Comparison of ENCODE assay signal across 7 mouse cellular contexts in the genomic region with DNA sequence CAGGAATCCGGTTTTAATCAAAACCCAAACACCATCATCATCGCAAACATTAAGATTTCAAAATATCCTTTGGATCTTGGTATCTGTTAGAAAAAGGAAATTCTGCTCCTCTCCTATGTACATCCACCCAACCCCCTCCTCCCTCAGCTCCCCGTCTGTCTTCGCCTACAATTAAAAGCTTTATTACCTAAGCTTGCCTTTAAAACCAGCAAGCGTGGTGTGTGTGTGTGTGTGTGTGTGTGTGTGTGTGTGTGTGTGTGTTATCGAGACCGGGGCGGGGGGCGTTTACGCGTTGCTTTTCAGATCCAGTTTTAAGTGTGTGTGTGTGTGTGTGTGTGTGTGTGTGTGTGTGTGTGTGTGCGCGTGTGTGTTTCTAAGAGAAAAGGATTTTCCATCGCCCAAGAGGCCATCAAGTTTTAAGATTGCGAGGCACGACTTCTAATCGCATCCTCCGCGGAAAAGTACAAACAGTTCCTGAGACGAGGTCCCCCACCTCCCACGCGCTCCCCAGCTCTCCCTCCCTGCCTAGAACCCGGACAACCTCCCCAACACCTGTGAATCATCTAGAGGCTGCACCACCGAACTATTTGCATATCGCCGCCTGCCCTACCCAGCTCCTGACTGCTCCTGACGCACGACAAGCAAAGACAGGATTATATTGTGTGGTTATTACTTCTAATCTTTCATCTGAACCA. TPM values are rescaled to one million over a fixed set of nuclear protein-coding genes. Genes with fewer than 3 reads are reported as not detected.
DNase-seq lines count a peak whose midpoint lies in the region; ATAC-seq lines count a peak whose summit lies in the region.

No protein-coding gene starts in this region.

- H3K9ac ChIP-seq in embryonic facial prominence, embryonic 11.5 days (replicated peaks; ENCODE audit: low read length), result no peak overlapping the region
- no peak overlapping the region for H3K9ac ChIP-seq in intestine, embryonic 14.5 days (ENCODE audit: low read length)
- no peak overlapping the region for H3K9ac ChIP-seq in stomach, embryonic 15.5 days

- H3K4me2 ChIP-seq in embryonic facial prominence, embryonic 11.5 days (ENCODE audit: low read depth, low read length), result peak overlapping the region; percentile 57
- peak overlapping the region; percentile 50 for H3K4me2 ChIP-seq in intestine, embryonic 14.5 days (ENCODE audit: low read length)
- H3K4me2 ChIP-seq in stomach, embryonic 15.5 days, result peak overlapping the region; percentile 53

- 4% methylated on average over 27 of the region's 28 CpGs for WGBS in embryonic facial prominence, embryonic 11.5 days
- WGBS in intestine, embryonic 14.5 days, result 4% methylated on average over 28 of the region's 28 CpGs
- WGBS in midbrain, embryonic 10.5 days, result 4% methylated on average over 22 of the region's 28 CpGs
- 4% methylated on average over 25 of the region's 28 CpGs for WGBS in stomach, embryonic 15.5 days

- peak; percentile 44 for ATAC-seq in embryonic facial prominence, embryonic 11.5 days (replicated peaks; ENCODE audit: insufficient number of reproducible peaks, low FRiP score, low TSS enrichment, low read depth)
- peak; percentile 41; the same call in 1 of the 2 replicates for ATAC-seq in intestine, embryonic 14.5 days (replicated peaks; ENCODE audit: low FRiP score, low TSS enrichment, low read depth)
- ATAC-seq in stomach, embryonic 15.5 days (ENCODE audit: insufficient read depth, low FRiP score, low read depth), result peak; percentile 59; the same call in 1 of the 2 replicates

- no peaks in the 10 kb centered on the region; the same call in 1 of the 2 replicates for H3K27me3 ChIP-seq in embryonic facial prominence, embryonic 11.5 days (ENCODE audit: control insufficient read depth, insufficient read depth, low read length)
- H3K27me3 ChIP-seq in intestine, embryonic 14.5 days (replicated peaks; ENCODE audit: control insufficient read depth, insufficient read depth, low read length), result peaks cover 5% of the 10 kb centered on the region; the same call in 1 of the 2 replicates
- H3K27me3 ChIP-seq in midbrain, embryonic 10.5 days (ENCODE audit: low read depth, poor library complexity, severe bottlenecking), result no peaks in the 10 kb centered on the region
- H3K27me3 ChIP-seq in stomach, embryonic 15.5 days (replicated peaks), result 0 out of 2 replicates have a peak, but pooled peaks cover 7% of the 10 kb centered on the region

- no peaks in the 10 kb centered on the region for H3K4me1 ChIP-seq in embryonic facial prominence, embryonic 11.5 days (ENCODE audit: control insufficient read depth, insufficient read depth, low read length)
- H3K4me1 ChIP-seq in intestine, embryonic 14.5 days (replicated peaks; ENCODE audit: control insufficient read depth, insufficient read depth, low read length), result 0 out of 2 replicates have a peak, but pooled peaks cover 2% of the 10 kb centered on the region
- H3K4me1 ChIP-seq in midbrain, embryonic 10.5 days, result peaks cover 26% of the 10 kb centered on the region
- H3K4me1 ChIP-seq in stomach, embryonic 15.5 days, result peaks cover 3% of the 10 kb centered on the region; the same call in 1 of the 2 replicates

- peak; percentile 42 to 50 for DNase-seq in urinary bladder, postnatal 36 days (ENCODE audit: low spot score in 2 of 2)
- no peak for DNase-seq in urinary bladder, adult 2 months (ENCODE audit: low spot score)
- peak; percentile 15 for DNase-seq in embryonic facial prominence, embryonic 11.5 days (ENCODE audit: low spot score)
- DNase-seq in intestine, embryonic 14.5 days (ENCODE audit: low spot score), result peak; percentile 56
- DNase-seq in midbrain, embryonic 10.5 days (ENCODE audit: low spot score), result peak; percentile 43
- no peak for DNase-seq in gastrocnemius, adult 8-10 months (ENCODE audit: low spot score in 2 of 2)

- H3K4me3 ChIP-seq in embryonic facial prominence, embryonic 11.5 days (ENCODE audit: low read depth, low read length), result peak overlapping the region; percentile 18
- H3K4me3 ChIP-seq in intestine, embryonic 14.5 days (ENCODE audit: low read depth, low read length), result peak overlapping the region; percentile 4; the same call in 1 of the 2 replicates
- peak overlapping the region; percentile 71 for H3K4me3 ChIP-seq in midbrain, embryonic 10.5 days
- 0 out of 2 replicates have a peak overlapping the region, but pooled peaks have one; percentile 5 for H3K4me3 ChIP-seq in stomach, embryonic 15.5 days (replicated peaks)

- H3K27ac ChIP-seq in embryonic facial prominence, embryonic 11.5 days (replicated peaks; ENCODE audit: low read depth, low read length), result no peak overlapping the region
- H3K27ac ChIP-seq in intestine, embryonic 14.5 days (ENCODE audit: low read depth), result no peak overlapping the region
- peak overlapping the region; percentile 46; the same call in 1 of the 2 replicates for H3K27ac ChIP-seq in midbrain, embryonic 10.5 days (replicated peaks)
- no peak overlapping the region for H3K27ac ChIP-seq in stomach, embryonic 15.5 days

- no peaks in the 10 kb centered on the region for H3K36me3 ChIP-seq in embryonic facial prominence, embryonic 11.5 days (replicated peaks; ENCODE audit: control insufficient read depth, insufficient read depth, low read depth, low read length)
- H3K36me3 ChIP-seq in intestine, embryonic 14.5 days (ENCODE audit: control insufficient read depth, insufficient read depth, low read length), result no peaks in the 10 kb centered on the region
- no peaks in the 10 kb centered on the region for H3K36me3 ChIP-seq in midbrain, embryonic 10.5 days
- no peaks in the 10 kb centered on the region for H3K36me3 ChIP-seq in stomach, embryonic 15.5 days

- H3K9me3 ChIP-seq in embryonic facial prominence, embryonic 11.5 days (replicated peaks; ENCODE audit: control insufficient read depth, low read length), result no peaks in the 10 kb centered on the region
- H3K9me3 ChIP-seq in intestine, embryonic 14.5 days (ENCODE audit: control insufficient read depth, low read length), result no peaks in the 10 kb centered on the region
- no peaks in the 10 kb centered on the region for H3K9me3 ChIP-seq in midbrain, embryonic 10.5 days (replicated peaks)
- H3K9me3 ChIP-seq in stomach, embryonic 15.5 days, result no peaks in the 10 kb centered on the region

RNA-seq across cellular contexts. Expression of a gene that starts 1.4 kb away (rescaled TPM):
- 1.6 and 2.3 TPM in 2 replicates for polyA plus RNA-seq in urinary bladder, adult 2 months (2012; rRNA removed)
- 25.9 and 26.1 TPM in 2 replicates for polyA plus RNA-seq in embryonic facial prominence, embryonic 11.5 days (2014; fragmentation: Nextera tagmentation; extraction: Ambion mirVana)
- 9.5 and 9.6 TPM in 2 replicates for polyA plus RNA-seq in intestine, embryonic 14.5 days (2014; fragmentation: Nextera tagmentation; extraction: Ambion mirVana)
- 12.5 and 21.3 TPM in 2 replicates for polyA plus RNA-seq in midbrain, embryonic 10.5 days (2016; fragmentation: Nextera tagmentation; extraction: Ambion mirVana)
- polyA plus RNA-seq in stomach, embryonic 15.5 days (2015; fragmentation: Nextera tagmentation; extraction: Ambion mirVana), result 10.4 and 10.8 TPM in 2 replicates
- total RNA-seq in gastrocnemius, adult 8-10 months (2022), result under 1 TPM in 3 of 4 experiments, not detected in 1; 0.29 to 0.38 (median 0.36) TPM

Comparison
In these comparisons a context has a peak if more than half of its experiments do, and no peak if none do; other contexts are left out.
1. DNase-seq: peak in urinary bladder, postnatal 36 days (2 of 2), embryonic facial prominence, embryonic 11.5 days (single experiment), intestine, embryonic 14.5 days (single experiment) and midbrain, embryonic 10.5 days (single experiment); none in urinary bladder, adult 2 months (single experiment) and gastrocnemius, adult 8-10 months (0 of 2).
2. H3K4me3 ChIP-seq: peak in every context shown above with its lines; median percentile 71 in midbrain, embryonic 10.5 days; 18 in embryonic facial prominence, embryonic 11.5 days; 5 in stomach, embryonic 15.5 days; 4 in intestine, embryonic 14.5 days.
3. Peak in every context shown above with its lines, with median percentiles within 50 percentile points of each other: ATAC-seq and H3K4me2 ChIP-seq.